Mouse (Mus musculus) liver, embryonic 14 days (tissue): ENCODE data around the gene Teddm2. TPM values are rescaled to one million over a fixed set of nuclear protein-coding genes. Genes with fewer than 3 reads are reported as not detected.

ENCODE experiments used
- polyA plus RNA-seq: library from polyadenylated mRNA; depleted of rRNA; stranded (reverse); fragments of >200 nt; gene quantifications from 2 replicates; pipeline ENCODE4 v1.2.3, GENCODE M21; 2012; rRNA removed

The Teddm2 gene
- 0.21 and 0.27 TPM in 2 replicates for polyA plus RNA-seq

GRCm38 (mm10) chr1:153899731-153900380, at the start of gene Teddm2, which contains the start of gene Glul:
Gene Teddm2 (minus strand): TSS chr1:153900228.
Gene Glul (plus strand): TSS chr1:153899944.

GRCm38 (mm10) chr1:153891442-153891841, 8.6 kb downstream of the Teddm2 start, which contains the start of gene Teddm1a:
Gene Teddm1a (plus strand): TSS chr1:153891742.

GRCm38 (mm10) chr1:153874045-153874444, 26.0 kb downstream of the Teddm2 start, which contains the start of gene Teddm1b:
Gene Teddm1b (plus strand): TSS chr1:153874345.

DNA sequence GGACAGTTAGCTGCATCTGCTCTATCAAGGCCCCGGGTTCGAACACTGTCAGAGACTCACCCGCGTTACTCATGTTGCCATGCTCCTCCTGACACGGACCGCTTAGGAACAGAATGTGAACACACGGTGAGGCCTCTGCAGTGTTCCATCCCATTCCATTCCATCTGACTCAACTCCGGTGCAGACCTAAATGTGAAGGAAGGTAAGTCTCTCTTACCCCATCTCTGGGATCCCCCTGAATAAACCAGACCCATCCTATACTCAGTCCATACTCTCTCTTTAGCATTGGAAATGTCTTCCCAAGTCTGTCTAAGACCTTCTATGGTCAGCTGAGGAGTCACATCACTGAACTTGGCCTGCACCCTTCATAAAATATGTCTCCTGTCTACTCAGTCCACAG, 56.0 kb downstream of the Teddm2 start, which contains the start of gene Rgsl1:
TSS of gene Rgsl1 (minus strand) at position 101 of the 400 bp plus-strand sequence.

Other genes with a start within 250 kb of the Teddm2 start
- gene Rgs8, start 247.2 kb downstream of the Teddm2 start, polyA plus RNA-seq = 0.01 and 0.02 TPM in 2 replicates
- 0.13 and 0.42 TPM in 2 replicates for gene Rgs16, start 159.9 kb downstream of the Teddm2 start, polyA plus RNA-seq
- gene Rnasel, start 150.8 kb downstream of the Teddm2 start, polyA plus RNA-seq = 16.5 and 18.8 TPM in 2 replicates
- 0.02 and 0.05 TPM in 2 replicates for gene Rgsl1, start 56.1 kb downstream of the Teddm2 start, polyA plus RNA-seq
- not detected in 2 replicates for gene Teddm1b, start 25.9 kb downstream of the Teddm2 start, polyA plus RNA-seq
- gene Teddm1a, start 8.5 kb downstream of the Teddm2 start, polyA plus RNA-seq = not detected in 2 replicates
- gene Glul, start 284 bp downstream of the Teddm2 start, polyA plus RNA-seq = 64.4 and 69.2 TPM in 2 replicates